Mouse (Mus musculus) hindbrain, embryonic 11.5 days (tissue): ENCODE results near the gene Zfp949. TPM values are rescaled to one million over a fixed set of nuclear protein-coding genes. Genes with fewer than 3 reads are reported as not detected.
A peak's percentile ranks its signal among the peaks of the same experiment; 100 is the strongest.
"Not testable (repeated sequence)": the region's sequence is repeated elsewhere in the genome, so short reads cannot be mapped to it uniquely, and the experiment has no call there.

ENCODE experiments used
- ATAC-seq: fragments of 200-750 bp; cut with Nextera tagmentation; 2 replicates; pipeline ENCODE4 v1.8.0; 2017; ENCODE audit warnings: mild to moderate bottlenecking, moderate TSS enrichment, moderate library complexity; ENCODE audit not compliant: low FRiP score
- DNase-seq: peaks from one replicate; pipeline ENCODE4 v3.0.0-alpha.2; 2015; ENCODE audit warnings: low spot score
- H3K27ac ChIP-seq: fragments of 300-500 bp; sonication (generic); 2 replicates; pipeline ENCODE4 v1.5.1; 2014; ENCODE audit warnings: mild to moderate bottlenecking, low read depth, low read length
- H3K27me3 ChIP-seq: fragments of 300-500 bp; sonication (generic); 2 replicates; pipeline ENCODE4 v1.6.1; 2014; ENCODE audit warnings: mild to moderate bottlenecking, low read length, moderate library complexity, mixed read lengths; ENCODE audit not compliant: control insufficient read depth, insufficient read depth
- H3K36me3 ChIP-seq: fragments of 300-500 bp; sonication (generic); 2 replicates; pipeline ENCODE4 v1.6.1; 2014; ENCODE audit warnings: mild to moderate bottlenecking, low read length, moderate library complexity, mixed read lengths; ENCODE audit not compliant: control insufficient read depth, insufficient read depth
- H3K4me1 ChIP-seq: fragments of 300-500 bp; sonication (generic); replicated peaks from 2 replicates; pipeline ENCODE4 v1.6.1; 2014; ENCODE audit warnings: low read length, mixed read lengths; ENCODE audit not compliant: control insufficient read depth, insufficient read depth
- H3K4me2 ChIP-seq: fragments of 300-500 bp; sonication (generic); replicated peaks from 2 replicates; pipeline ENCODE4 v1.6.1; 2014; ENCODE audit warnings: mild to moderate bottlenecking, low read depth, low read length
- H3K4me3 ChIP-seq: fragments of 300-500 bp; sonication (generic); 2 replicates; pipeline ENCODE4 v1.5.1; 2014; ENCODE audit warnings: low read depth, low read length
- H3K9ac ChIP-seq: fragments of 300-500 bp; sonication (generic); 2 replicates; pipeline ENCODE4 v1.6.1; 2014; ENCODE audit warnings: low read depth, low read length
- H3K9me3 ChIP-seq: fragments of 300-500 bp; sonication (generic); 2 replicates; pipeline ENCODE4 v1.6.1; 2016; ENCODE audit warnings: low read length; ENCODE audit not compliant: control insufficient read depth
- WGBS: fragments of 180-500 bp; shearing (Covaris S2); extraction: QIAGEN DNeasy Blood & Tissue Kit; methylation state at CpG from one replicate; pipeline ENCODE4 v1.1.7; 2014; 5-methylcytosine and 5-hydroxymethylcytosine counted together
- polyA plus RNA-seq: library from polyadenylated mRNA; unstranded; fragments of >200 nt; fragmentation: Nextera tagmentation; extraction: Ambion mirVana; gene quantifications from 2 replicates; pipeline ENCODE4 v1.2.1, GENCODE M21; 2014

Zfp949 gene
- polyA plus RNA-seq, 1 experiment from 2014 or later: 9.1 TPM

DNA sequence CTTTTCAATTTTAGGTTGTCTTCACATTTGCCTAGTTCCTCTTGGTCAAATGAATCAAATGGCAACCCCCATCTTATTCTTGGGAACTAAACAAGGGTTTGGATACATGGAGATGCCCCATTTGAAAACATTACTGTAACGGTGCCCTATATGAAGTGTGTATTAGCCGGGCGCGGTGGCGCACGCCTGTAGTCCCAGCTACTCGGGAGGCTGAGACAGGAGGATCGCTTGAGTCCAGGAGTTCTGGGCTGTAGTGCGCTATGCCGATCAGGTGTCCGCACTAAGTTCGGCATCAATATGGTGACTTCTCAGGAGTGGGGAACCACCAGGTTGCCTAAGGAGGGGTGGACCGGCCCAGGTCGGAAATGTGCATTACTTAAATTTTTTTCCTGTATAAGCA, 5.3 kb downstream of the Zfp949 start:
- no peak for DNase-seq
- Histone ChIP-seq H3K4me1 (no peaks in the 10 kb centered on the region; the same call in 1 of the 2 replicates), H3K9me3 (no peaks in the 10 kb centered on the region), H3K4me3 (no peak overlapping the region), H3K27me3 (no peaks in the 10 kb centered on the region), H3K27ac (no peak overlapping the region), H3K4me2 (no peak overlapping the region), H3K9ac (no peak overlapping the region), H3K36me3 (0 out of 2 replicates have a peak, but pooled peaks cover 2% of the 10 kb centered on the region)
- WGBS: 96% methylated on average over 14 of the region's 14 CpGs
- ATAC-seq: no peak

DNA sequence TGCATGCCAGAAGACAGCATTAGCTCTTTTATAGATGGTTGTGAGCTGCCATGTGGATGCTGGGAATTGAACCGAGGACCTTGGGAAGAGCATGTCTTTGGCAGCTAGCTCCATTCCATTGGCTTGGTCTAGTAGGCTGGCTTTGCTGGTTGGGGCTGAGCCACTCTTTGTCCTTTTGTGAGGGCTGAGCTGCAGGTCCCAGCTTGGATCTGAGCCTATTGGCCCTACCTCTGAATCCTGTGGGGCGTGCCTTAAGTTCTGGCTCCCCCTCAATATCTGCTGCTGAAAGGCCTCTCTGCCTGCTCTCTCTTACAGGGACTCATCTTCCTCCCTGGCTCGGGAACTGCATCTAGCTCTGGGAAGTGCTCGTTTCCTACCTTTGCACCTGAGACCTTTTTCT, 10.3 kb downstream of the Zfp949 start:
- no peak overlapping the region for H3K4me3 ChIP-seq
- 93% methylated on average over 4 of the region's 4 CpGs for WGBS
- H3K9ac ChIP-seq: no peak overlapping the region
- no peak overlapping the region for H3K4me2 ChIP-seq
- no peak for DNase-seq
- no peaks in the 10 kb centered on the region for H3K27me3 ChIP-seq
- no peaks in the 10 kb centered on the region for H3K4me1 ChIP-seq
- no peak for ATAC-seq
- no peaks in the 10 kb centered on the region for H3K9me3 ChIP-seq
- H3K27ac ChIP-seq: no peak overlapping the region
- 0 out of 2 replicates have a peak, but pooled peaks cover 2% of the 10 kb centered on the region for H3K36me3 ChIP-seq

DNA sequence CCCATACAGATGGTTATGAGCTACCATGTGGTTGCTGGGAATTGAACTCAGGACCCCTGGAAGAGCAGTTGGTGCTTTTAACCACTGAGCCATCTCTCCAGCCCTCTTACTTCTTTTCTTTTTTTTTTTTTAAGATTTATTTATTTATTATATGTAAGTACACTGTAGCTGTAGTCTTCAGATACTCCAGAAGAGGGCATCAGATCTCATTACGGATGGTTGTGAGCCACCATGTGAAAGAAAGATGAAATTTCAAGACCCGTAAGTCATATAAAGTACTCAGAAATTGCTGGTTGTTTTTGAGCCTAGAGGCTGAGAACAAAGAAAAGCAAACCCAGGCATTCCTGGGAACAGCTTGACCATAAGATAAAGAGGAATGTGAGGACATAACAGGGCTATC, 13.7 kb downstream of the Zfp949 start:
- H3K36me3 ChIP-seq, ATAC-seq, H3K4me3 ChIP-seq: not testable (repeated sequence)

DNA sequence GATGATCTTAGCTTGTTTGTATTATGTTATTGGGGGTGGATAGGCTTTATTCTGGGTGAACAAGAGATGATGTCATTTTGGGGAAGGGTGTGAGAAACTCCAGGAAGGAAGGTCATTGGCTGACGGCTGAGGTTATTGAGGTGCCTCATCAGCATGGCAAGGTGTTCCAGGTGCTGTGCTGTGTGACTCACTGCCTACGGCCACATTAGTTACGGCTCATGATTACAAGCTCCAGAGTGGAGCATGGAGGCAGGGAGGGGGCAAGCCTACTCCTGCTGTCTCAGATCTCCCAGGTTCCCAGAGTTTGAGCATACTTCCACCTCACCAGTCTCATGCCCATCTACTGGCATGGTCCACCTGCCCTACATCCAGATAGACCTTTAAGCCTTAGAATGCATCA, 22.7 kb downstream of the Zfp949 start:
- peaks cover 14% of the 10 kb centered on the region for H3K36me3 ChIP-seq
- not testable (repeated sequence) for ATAC-seq, H3K4me1 ChIP-seq, H3K4me2 ChIP-seq, DNase-seq, H3K4me3 ChIP-seq, H3K27ac ChIP-seq, H3K9me3 ChIP-seq, H3K27me3 ChIP-seq, H3K9ac ChIP-seq
- 94% methylated on average over 3 of the region's 3 CpGs for WGBS

More for the DNA sequence above, 13.7 kb downstream of the Zfp949 start:
- not testable (repeated sequence) for H3K9ac ChIP-seq, H3K27ac ChIP-seq, H3K9me3 ChIP-seq, H3K4me2 ChIP-seq, H3K27me3 ChIP-seq, DNase-seq, H3K4me1 ChIP-seq
- WGBS: 98% methylated on average over 2 of the region's 2 CpGs

DNA sequence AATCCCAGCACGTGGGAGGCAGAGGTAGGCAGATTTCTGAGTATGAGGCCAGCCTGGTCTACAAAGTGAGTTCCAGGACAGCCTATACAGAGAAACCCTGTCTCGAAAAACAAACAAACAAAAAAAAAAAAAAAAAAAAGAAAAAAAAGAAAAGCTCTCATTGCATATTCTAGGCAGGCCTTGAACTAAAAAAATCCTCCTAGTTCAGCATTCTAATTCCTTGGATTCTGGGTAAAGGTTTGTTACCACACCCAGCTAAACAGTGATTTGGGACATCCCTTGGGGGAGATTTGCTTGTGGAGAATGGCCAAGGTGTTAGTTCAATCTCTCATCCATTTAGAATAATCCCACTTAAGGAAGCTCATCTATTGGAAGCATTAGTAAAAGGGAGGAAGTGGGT, 32.8 kb downstream of the Zfp949 start, which contains the start of gene Trim43a:
Gene Trim43a, plus strand, starts transcription at position 301 of the 400 bp plus-strand sequence.
- H3K4me2 ChIP-seq, H3K4me1 ChIP-seq, H3K36me3 ChIP-seq, H3K27me3 ChIP-seq, H3K27ac ChIP-seq, H3K9me3 ChIP-seq, H3K9ac ChIP-seq, ATAC-seq, H3K4me3 ChIP-seq, DNase-seq: not testable (repeated sequence)
- WGBS: 79% methylated on average over 2 of the region's 2 CpGs

DNA sequence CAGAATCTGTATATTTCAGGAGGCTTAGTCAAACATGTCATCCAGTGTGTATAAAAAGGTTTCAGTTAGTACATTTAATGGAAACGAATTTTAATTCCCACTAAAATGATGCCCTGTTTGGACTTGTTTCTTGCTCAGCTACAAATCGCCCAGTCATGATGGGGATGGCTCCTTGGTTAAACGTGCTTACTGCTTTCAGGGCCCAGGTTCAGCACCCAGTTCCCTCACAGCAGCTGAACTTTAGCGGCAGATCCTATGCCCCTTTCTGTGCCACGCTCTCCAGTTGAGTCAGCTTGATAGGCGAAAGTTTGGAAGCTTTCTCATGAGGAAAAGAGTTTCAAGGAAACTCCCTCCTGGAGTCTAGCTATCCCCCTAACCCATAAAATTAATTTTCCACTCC, 45.9 kb downstream of the Zfp949 start:
- not testable (repeated sequence) for H3K36me3 ChIP-seq, H3K27me3 ChIP-seq, H3K4me2 ChIP-seq, H3K4me1 ChIP-seq, ATAC-seq, H3K27ac ChIP-seq, H3K9me3 ChIP-seq, H3K9ac ChIP-seq, DNase-seq, H3K4me3 ChIP-seq
- 88% methylated on average over 6 of the region's 6 CpGs for WGBS

DNA sequence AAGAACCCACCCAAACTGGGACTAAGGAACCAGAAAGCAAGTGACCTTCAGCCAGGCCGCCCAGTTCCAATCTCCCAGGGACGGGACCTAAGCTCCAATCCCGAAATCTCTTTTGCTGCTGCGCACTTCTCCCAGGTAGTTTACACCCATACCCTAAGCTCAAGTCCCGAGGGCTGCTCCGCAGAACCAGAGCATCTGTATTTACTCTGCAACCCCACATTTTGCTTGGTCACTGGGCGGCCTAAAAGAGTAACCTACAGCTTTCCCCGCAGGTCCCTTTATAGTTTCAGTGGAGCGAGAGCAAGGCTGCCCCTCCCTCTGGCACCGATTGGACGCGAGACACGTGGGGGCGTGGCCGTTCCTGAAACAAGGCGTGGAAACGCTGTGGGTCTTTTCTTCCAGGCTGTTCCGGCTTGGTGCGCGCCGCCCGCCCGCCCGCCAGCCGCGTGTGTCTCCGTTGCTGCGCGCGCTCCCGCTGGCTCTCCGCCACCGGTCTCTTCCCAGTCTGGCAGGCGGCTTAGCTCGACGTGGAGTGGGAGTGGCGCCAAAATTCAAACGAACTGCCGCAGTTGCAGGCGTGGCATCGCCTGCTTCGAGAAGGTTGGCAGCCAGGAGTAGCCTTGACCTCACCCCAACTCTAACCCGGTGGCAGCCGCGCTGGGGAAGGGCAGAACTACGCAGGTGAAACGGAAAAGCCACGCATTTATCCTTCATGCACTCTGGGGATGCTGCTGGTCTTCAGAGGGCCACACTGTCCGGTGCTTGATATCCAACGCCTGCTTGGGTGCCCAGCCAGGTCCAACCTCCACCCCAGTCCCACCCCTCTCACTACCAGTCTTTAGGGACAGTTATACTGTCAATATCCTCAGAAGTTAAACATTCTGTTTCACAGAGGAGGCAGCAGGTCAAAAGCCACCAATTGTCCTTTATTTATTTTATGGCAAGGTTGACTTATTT, 51.7 kb downstream of the Zfp949 start:
- not testable (repeated sequence) for H3K4me1 ChIP-seq, H3K27ac ChIP-seq, H3K9ac ChIP-seq, H3K9me3 ChIP-seq, H3K36me3 ChIP-seq, H3K27me3 ChIP-seq
- 2% methylated on average over 41 of the region's 50 CpGs for WGBS
- peak overlapping the region; percentile 27 for H3K4me3 ChIP-seq
- DNase-seq: peak; percentile 91
- ATAC-seq: peak; percentile 99
- peak overlapping the region; percentile 39 for H3K4me2 ChIP-seq
